Mouse (Mus musculus): ENCODE measurements around the gene Ctns. TPM values are rescaled to one million over a fixed set of nuclear protein-coding genes. Genes with fewer than 3 reads are reported as not detected.
A peak's percentile ranks its signal among the peaks of the same experiment; 100 is the strongest.

Ctns gene
- 1 to 10 TPM; 8.4 to 8.7 TPM for total RNA-seq (2021)

DNA sequence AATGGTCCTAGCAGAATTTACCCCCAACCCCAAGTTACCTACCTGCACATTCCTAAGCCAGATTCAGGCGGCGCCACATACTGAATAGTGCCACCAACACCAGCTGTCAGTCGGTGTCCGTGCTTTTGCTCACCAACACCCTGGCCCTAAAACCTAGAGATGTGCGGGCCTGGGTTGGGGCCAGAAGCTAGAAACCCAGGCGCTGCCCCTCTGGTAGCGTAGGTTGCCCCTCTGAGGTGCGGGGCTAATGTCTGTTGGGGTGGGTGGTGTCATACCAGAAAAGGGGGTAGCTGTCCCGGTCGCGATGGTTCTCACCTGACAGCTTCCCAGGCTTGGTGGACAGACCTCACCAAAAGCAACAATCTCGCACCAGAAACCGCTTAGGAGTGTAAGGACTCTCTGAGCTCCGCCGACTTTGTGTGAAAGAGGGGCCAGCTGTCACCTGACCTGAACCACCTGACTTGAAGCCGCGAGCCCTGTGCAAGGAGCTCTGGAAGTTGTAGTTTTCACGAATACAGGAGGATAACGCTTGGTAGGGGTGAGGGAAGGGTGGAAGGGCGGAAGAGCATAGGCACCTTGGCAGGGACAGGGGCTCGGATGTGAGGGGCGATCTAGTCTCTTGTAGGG lies at the start of gene Ctns:
Gene Ctns (minus strand): TSS at position 440 of the 627 bp plus-strand sequence.
- no peak for DNase-seq

DNA sequence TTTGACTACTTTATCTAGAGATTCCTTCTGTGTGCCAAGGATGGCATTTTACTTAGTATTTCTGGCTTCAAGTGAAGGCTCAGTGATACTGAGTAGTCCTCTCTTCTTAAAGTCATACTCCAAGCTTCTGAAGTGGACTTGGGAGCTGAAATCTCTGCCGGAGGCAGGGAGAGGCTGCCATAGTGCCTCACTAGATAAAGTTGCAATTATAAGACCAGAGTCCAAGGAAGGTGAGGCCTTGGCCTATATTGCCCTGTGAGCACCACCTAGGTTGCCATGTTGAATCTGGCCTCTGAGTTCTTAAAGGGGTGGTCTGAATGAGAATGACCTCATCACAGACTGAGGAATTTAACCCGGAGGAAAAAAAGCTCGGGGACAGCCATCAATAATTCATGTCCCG lies 43.9 kb upstream of the Ctns start:
- no peak for DNase-seq

DNA sequence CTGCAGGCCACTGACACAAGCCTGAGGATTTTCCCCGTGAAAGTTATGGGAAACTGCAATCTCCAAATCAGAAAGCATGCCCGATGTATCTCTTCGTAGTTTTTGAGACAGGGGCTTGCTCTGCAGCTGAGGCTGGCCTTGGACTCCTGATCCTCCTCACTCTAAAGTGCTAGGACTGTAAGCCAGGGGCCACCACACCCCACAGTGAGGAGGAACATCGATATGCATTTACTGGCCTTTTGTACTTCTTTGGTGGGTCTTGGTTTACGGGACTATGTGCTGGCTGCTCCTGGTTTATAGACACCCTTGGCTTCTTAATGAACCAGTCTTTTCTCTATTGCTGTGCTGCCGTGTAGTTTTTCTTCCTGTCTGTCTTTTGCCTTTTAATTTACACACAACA lies 43.4 kb upstream of the Ctns start:
- DNase-seq = no peak

DNA sequence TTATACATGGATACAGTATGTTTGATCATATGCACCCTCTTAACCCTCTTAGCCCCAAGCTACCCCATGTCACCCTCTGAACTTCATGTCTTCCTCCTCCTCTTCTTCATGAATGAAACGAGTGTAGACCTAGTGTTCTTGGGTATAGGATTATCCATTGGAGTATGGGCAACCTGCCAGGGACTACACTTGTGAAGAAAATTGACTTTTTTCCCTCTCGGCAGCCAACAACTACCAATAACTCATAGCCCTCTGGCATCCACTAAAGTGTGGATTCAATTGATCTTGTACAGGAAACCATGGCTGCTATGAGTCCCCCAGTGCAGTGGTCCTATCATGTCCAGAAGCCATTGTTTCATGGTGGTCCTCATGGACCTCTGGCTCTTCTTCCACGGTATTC lies 37.9 kb upstream of the Ctns start:
- peak; percentile 19 for DNase-seq

DNA sequence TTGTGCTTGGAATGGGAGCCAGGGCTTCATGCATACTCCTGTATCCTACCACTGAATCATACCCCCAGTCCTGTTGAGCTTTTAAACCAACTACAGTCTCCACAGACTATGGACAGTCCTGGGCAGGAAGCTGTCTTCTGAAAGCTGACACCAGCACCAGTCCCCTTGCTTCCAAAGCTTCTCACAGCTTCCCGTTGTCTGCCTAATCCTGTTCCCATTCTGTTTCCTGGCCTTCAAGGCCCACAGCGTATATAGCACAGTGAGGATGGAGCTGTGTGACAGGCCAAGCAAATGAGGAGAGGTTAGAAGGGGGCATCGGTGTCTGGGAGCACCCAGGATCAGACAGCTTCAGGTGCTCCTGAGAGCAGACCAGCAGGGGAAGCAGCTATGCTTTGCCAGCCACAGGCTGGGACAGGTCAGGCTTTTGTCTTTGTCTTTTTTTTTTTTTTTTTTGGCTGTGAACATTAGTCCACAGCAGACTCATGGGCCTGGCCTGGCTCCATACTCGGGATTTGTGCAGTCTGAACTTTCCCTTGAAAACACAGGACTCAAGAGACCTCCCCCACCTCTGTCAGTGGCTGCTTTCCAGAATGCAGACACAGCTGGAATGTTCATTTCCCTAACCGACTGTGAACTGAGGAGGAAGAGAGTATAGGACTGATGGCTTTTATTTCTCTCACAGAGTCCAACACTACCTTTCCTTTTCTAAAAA lies 37.3 kb upstream of the Ctns start:
- DNase-seq = peak; percentile 85

DNA sequence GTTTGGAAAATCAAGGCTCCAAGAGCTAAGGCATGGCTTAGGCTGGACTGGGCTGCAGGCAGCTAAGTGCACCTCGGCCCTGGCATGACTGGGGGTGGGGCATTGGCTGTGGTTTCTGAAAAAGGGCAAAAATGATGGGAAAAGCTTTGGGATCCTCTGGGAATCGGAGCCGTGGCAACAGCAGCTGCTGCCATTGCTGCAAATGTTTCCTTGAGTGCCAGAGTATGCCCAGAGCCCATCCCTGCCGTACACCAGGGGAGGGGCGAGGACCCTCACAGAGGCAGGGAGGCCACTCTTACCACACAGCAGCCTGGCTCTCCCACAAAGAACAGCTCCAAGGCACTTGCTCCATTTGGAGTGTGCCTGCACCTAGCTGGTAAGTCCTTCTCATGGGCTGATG lies 35.1 kb upstream of the Ctns start, which contains the start of gene Trpv1:
Gene Trpv1 (plus strand): TSS at position 301 of the 400 bp plus-strand sequence.
- no peak for DNase-seq

DNA sequence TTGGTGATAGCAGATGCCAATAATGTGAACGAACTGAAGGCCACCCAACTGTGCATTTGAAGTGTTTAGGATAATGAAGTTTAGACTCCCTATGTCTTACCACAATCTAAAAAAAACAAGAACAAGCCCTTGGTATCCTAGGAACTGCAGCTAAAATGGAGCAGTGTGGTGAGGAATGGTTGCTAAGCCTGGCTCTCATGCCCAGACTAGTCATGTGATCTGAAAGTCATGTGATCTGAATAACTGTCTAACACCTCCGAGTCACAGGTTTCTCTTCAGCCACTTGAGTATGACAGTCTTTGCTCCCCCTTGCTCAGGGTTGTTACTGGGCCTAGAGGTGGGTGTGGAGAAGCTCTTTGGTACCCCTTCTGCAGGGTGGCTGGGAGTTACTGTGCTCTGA lies 33.7 kb upstream of the Ctns start:
- DNase-seq = no peak

DNA sequence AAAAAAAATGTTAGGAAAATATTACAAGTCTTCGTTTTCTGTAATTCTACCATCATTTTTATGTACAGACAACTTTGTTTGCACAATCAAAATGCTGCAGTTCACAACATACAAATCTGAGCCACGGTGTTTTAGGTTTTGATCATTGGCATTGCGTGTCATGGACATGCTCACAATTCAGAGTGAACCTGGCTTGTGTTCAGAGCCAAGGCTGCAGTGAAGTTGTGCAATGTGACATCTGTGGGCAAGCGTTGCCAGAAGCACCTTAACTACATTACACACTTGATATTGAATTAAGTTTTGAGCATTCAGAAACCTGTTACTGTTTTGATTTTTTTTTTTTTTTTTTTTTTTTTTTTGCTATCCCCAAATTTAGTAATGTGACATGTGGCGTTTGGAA lies 31.2 kb upstream of the Ctns start:
- DNase-seq = no peak

DNA sequence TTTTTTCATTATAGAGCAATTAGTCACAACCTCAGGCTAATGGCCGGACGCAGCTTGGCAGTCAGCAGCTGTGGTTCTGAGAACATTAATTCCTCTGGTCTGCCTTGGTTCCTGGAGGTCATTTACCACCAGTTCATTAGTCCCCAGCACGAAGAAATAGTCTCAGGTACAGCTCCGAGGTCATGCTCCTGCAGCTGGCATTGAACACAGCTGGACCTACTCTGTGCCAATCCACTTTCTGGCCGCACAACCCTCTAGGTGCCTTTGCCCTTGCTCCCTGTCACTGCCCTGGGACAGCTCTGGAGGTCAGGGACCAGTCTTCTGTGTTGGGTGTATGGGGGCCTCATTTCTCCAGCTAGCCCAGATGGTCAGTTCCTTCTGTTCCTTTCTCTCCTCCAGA lies 30.0 kb upstream of the Ctns start:
- no peak for DNase-seq

DNA sequence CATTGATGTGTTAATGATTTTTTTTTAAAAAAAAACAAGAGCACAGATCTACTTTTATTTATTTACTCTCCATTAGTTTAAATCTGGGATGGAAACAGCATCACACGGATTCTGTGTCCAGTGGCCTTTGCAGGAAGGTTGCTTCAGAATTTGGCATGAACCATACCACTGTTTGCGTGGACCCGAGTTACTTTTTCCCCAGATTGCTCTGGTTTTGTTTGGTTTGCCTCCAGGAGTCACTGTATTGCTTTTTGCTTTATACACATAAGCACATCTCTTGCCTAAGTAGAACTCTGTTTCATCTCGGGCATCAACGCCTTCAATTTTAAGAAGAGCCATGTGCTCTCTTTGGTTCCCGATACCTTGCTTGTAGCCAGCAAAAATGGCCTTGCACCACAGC lies 27.0 kb upstream of the Ctns start:
- DNase-seq = no peak

DNA sequence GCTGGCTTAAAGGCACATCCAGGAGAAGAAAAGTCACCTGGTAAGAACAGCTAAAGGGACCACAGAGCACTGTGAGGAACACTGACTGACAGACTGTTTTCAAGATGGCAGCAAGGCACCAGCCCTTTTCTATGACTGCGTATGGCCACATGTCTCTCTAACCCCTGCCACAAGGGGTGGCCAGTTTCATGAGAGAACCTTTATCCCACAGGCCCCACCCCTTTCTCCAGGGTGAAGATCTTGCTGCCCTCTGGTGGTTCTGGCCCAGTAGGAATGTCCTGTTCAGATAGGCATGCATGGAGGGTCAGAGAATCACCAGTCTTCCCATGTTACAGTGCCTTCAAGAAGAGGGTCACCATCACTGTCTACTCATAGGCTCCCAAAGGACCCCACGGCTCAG lies 25.1 kb upstream of the Ctns start:
- peak; percentile 25 for DNase-seq

DNA sequence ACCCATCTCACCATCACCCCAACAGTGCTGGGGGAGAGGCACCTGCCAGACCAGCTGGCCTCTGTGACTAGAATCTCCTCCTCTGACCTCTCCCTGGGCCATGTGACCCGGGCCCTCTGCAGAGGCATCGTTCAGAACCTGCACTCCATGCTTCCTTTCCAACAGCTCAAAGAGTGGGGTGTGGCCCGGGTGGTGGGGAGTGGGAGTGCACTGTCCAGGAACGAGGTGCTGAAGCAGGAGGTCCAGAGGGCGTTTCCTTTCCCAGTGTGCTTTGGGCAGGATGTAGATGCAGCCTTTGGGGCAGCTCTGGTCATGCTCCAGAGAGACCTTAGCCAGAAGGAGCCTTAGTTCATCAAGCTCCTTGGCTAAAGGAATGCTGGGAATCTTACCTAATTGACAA lies 24.0 kb upstream of the Ctns start:
- DNase-seq = no peak

DNA sequence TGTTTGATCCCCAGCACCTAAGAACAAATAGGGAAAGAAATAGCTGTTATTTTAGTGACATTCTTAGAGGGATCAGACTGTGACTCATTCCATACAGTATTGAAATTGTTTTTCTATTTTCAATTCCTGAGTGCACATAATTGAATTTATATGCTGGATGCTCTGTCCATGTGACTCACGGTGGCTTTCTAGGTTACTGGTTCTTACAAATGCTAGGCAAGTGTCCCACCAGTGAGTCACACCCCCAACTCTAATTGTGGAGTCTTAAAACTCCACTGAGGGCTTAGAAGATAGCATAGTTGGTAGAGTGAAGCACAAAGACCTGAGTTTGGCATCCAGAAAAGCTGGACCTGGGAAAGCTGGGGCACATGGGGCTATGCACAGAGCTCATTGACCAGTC lies 21.8 kb upstream of the Ctns start:
- DNase-seq = no peak

DNA sequence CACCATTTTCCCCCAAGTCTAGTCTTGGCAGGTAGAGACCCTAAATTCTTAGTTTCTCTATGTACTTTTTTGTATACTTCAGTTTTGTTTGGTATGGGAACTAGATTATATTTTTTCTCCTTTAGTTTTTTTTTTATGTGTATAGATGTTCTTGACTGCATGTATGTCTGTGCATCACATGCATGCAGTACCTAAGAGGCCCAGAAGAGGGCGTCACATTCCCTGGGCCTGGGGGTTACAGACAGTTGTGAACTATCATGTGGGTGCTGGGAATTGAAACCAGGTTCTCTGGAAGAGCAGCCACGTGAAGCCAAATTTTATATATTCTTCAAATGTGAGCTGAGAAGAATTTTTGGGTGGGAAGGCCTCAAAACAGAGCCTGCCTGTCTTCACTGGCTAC lies 20.8 kb upstream of the Ctns start:
- DNase-seq = no peak

DNA sequence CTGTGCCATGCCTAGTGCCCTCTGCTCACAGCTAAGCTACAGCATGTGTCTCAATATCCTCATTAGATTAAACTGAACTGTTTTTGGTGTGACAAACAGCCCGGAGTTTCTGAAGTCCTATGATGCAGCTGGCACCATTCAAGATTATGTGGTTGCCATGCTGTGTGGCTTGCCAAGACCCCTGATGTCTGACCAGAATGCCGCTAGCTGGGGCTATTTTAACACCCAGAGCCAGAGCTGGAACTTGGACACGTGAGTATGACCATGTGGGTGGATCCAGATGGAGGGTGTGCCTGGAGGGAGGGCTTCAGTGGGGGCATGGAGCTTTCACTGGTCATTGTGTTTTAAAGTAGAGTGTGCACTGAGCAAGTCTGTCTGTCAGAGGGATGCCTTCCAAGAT lies 15.1 kb upstream of the Ctns start:
- DNase-seq = no peak

DNA sequence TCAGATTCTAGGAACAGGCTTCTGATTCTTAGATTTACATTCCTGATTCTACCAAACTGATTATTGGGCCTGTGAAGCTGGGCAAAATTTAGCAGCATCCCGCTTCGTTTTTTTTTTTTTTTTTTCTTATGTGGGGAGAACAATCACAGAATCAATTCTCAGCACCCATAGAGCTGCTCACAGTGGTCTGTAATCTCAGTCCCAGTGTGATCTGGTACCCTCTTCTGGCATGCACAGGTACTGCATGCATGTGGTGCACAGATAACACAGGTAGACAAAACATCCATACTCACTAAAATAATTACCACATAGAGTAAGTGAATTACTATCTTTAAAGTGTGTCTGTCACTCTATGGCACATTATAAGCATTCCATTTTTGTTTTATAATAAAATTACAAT lies 8.8 kb upstream of the Ctns start:
- DNase-seq = no peak

DNA sequence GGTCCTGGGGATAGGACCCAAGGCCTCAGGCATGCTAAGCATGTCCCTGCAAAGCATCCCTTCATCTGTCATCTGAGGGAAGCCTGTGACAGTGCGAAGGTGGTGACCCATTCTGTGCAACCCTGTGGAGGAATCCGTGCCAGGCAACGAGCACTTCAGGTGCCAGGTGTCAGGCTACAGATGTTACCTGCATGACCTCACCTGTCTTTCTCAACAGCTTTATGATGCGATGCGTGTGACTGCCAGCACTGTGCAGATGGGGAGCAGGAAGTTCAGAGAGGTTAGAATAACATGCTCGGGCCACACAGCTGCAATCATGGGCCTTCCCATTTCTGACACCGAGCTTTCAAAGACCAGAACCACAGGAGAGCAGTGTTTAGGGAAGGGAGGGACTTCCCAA lies 6.4 kb upstream of the Ctns start:
- no peak for DNase-seq

DNA sequence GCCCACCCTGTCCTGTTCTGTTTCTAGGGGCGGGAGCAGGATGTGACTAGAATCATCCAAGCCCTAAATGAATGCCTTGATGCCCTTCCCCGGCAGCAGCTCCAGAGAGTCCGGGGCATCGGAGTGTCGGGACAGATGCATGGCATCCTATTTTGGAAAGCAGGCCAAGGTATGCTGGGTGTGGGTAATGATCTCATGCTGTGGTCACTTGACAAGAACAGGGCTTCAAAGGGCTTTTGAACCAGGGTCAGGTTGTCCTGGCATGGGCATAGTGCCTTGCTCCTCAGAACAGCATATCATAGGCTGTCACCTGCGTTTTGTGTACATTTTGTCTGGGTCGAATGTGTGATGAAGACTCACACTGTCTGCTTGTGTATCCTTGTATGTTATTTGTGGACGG lies 5.1 kb upstream of the Ctns start:
- DNase-seq = no peak

DNA sequence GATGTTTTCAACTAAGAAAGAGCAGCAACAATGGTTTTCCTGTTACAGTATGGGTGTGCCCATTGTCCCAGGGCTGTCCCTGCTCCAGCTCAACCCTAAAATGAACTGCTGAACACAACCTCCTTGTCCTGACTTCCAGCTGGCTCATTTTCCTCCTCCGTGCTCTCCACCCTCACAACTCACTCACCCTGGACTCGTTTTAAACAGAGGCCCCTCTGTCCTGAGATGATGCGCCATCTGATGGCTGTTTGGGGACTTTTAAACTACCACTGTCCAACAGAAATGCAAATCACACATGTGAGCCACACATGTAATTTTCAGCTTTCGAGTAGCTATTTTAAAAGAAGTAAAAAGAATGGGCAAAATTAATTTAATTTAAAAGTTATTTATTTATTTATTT lies 2.8 kb upstream of the Ctns start:
- peak; percentile 35 for DNase-seq

DNA sequence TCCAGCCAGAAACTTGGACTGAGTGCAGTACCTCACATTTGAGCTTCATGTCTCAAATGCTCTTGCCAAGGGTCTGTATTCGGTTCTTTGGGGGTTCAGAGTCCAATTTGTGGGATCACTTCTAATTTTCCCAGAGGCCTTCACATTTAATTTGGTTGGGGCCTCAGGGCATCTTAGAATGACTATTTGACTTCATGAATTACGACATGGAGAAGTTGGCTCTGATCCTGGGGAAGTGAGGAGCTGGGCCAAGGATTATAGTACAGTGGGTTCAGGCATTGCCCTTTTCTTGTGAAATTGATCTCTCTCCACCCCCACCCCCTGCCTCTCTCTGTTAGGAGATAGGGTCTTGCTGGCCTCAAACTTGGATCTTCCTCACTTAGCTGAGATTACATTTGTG lies 2.2 kb upstream of the Ctns start:
- no peak for DNase-seq

DNA sequence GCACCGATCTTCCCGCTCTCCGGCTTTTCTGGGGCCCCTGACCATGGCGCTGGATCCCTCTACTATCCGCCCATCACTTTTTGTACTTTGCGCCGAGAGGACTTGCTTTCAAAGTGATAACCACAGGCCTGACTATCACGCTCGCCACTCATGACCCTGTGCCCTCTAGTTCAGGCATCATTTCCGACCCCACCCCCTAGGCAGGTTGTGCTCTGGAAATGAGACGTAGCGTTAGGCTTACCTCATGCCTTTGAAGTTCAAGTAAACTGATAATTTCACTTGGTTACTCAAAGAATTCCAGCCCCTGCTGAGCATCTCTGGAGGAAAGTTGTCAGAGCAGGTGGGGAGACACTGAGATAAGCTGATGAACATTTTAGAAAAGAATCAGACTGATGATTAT lies 1.0 kb upstream of the Ctns start:
- DNase-seq = no peak

DNA sequence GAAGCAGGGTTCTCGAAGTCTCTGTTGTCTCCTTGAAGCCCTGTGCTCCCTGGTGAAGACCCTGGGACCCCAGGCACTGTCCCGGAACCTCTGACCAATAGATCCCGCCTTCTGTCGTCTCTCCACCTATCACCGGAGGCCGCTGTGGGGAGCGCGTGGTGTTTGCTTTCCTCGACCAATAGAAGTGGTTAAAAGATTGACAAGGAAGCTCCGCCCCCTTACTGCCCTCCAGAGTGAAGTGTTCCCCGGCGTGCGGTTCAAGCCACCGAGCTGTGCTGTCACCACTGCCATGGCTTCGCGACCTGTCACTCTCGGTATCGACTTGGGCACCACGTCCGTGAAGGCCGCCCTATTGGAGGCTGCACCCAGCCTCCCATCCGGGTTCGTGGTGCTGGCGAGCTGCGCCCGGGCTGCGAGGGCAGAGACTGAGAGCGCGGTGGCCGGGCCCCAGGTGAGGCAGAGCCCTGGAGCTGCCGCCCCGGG lies 429 bp upstream of the Ctns start, which contains the start of gene Shpk:
Gene Shpk (plus strand): TSS at position 231 of the 483 bp plus-strand sequence.
- DNase-seq = peak; percentile 96

DNA sequence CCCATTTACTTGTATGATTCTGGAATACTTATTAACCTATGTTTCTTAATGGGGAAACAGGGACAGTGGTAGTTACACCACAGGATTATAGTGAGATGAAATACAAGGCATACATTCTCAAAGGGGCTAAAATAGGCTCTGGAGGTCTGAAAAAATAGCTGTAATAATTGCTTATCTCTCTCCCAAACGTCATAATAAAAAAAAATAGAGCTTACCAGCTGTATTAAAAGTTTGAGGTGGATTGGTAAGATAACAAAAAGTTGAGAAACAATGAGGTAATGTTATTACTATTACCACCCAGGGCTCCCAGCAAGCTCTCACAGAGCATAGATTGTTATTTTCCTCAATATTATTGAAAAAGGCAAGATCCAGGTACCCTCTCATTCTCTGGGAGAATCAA lies 652 bp downstream of the Ctns start:
- no peak for DNase-seq

DNA sequence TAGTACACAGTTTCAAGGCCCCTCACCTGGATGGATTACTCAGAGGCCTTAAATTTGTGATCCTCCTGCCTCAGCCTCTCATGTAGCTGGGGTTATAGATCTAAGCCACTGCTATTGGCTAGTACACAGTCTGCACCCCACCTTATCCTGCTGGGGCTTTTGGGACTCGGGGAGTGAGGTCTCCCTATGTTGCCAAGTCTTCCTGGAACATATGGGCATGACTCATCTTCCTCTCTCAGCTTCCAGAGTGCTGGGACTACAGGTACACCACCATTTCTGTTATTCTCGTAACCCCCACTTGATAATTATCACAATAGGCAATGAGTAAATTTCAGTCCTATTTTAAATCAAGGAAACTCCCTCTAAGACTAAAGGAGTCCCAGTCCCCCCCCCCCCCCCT lies 4.4 kb downstream of the Ctns start:
- no peak for DNase-seq

Data from heart, postnatal 4 days (tissue).